Mouse (Mus musculus) embryonic fibroblast, embryonic 13.5 days (primary cell): ENCODE results near the gene Lrrc20.

Experiments used
- CTCF ChIP-seq: IDR thresholded peaks from 2 replicates; pipeline ENCODE4 v1.5.1; 2011; ENCODE audit warnings: mild to moderate bottlenecking, control low read depth, low read length, moderate library complexity, borderline replicate concordance; ENCODE audit not compliant: insufficient read depth
- POLR2A ChIP-seq: IDR thresholded peaks from 2 replicates; pipeline ENCODE4 v1.6.1; 2011; ENCODE audit warnings: low read depth, mild to moderate bottlenecking, control low read depth, low read length, moderate library complexity

DNA sequence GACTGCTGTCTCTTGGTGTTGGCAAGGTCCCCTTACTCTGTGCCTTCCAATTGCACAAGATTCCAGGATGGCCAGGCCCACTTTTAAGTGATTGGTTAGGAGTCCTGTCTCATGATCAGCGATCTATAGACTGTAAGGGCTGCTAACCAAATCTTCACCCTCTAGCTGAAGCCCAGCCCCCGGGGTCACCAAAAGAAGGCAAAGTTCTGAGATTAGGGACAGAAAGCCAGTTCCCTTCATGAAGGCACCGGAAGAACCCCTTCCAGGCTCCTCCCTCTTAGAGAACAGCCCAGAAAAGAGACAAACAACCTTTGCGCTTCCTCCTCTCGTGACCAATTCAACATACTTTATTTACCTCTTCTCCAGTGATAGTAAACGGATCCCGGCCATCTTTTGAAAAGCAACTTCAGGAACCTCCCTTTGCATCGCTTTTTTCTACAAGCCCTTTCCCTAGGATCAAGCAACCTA is 24.1 kb upstream of the Lrrc20 start:
- TF ChIP-seq CTCF (no peak), POLR2A (no peak)
